Mouse (Mus musculus) heart, adult 18-20 months (tissue): Measurements from ENCODE around the gene Crybg3. TPM values are rescaled to one million over a fixed set of nuclear protein-coding genes. Genes with fewer than 3 reads are reported as not detected.

Source experiments
- DNase-seq, 2 experiments: peaks; one replicate each; pipeline ENCODE4 v3.0.0; 2021 to 2022; ENCODE audit warnings: mixed read lengths in 1 of 2
- total RNA-seq, 2 experiments: library from RNA; stranded (reverse); gene quantifications; 2 replicates each; pipeline ENCODE4 v1.2.3; 2021

Gene Crybg3
- total RNA-seq, 2 experiments from 2014 or later = 71.9 to 73.5 TPM

- no peak for DNase-seq
Measured at GRCm38 (mm10) chr16:59449092-59449491, 151.7 kb downstream of the Crybg3 start.

- DNase-seq = no peak
Measured at GRCm38 (mm10) chr16:59448181-59448580, 152.6 kb downstream of the Crybg3 start.

GRCm38 (mm10) chr16:59444880-59445559 is 155.8 kb downstream of the Crybg3 start:
- no peak for DNase-seq

Other genes starting within 250 kb of the Crybg3 start
- gene Olfr209, start 237.0 kb downstream of the Crybg3 start, total RNA-seq = not detected
- gene Gabrr3, start 193.6 kb downstream of the Crybg3 start, total RNA-seq = under 1 TPM in 1 of 2 experiments, not detected in 1; 0.07 TPM
- 10 to 100 TPM; 16.9 to 17.2 TPM for gene Riox2, start 129.2 kb downstream of the Crybg3 start, total RNA-seq
- gene Arl6, start 38.4 kb upstream of the Crybg3 start, total RNA-seq = 1 to 10 TPM; 3.0 to 4.0 TPM